Mouse (Mus musculus): ENCODE results near the gene Zfp212. TPM values are rescaled to one million over a fixed set of nuclear protein-coding genes. Genes with fewer than 3 reads are reported as not detected.

Gene Zfp212
- polyA plus RNA-seq, 1 experiment from 2014 or later: 16.5 TPM

GRCm38 (mm10) chr6:47888812-47889383 lies 31.4 kb upstream of the Zfp212 start:
- Histone ChIP-seq H3K27ac (replicated peaks; ENCODE audit: low read depth, low read length) (no peak overlapping the region), H3K27me3 (ENCODE audit: control insufficient read depth, insufficient read depth, low read length) (no peaks in the 10 kb centered on the region), H3K9me3 (ENCODE audit: control insufficient read depth, low read length) (no peaks in the 10 kb centered on the region), H3K4me3 (ENCODE audit: low read depth, low read length) (no peak overlapping the region), H3K4me2 (ENCODE audit: low read depth, severe bottlenecking) (no peak overlapping the region), H3K36me3 (ENCODE audit: control insufficient read depth, insufficient read depth, low read length) (peaks cover 13% of the 10 kb centered on the region; the same call in 1 of the 2 replicates), H3K4me1 (ENCODE audit: control insufficient read depth, insufficient read depth, low read length) (no peaks in the 10 kb centered on the region), H3K9ac (ENCODE audit: low read length) (no peak overlapping the region)
- DNase-seq (ENCODE audit: low spot score): no peak
- WGBS: 89% methylated on average over 8 of the region's 8 CpGs
- no peak for ATAC-seq (ENCODE audit: insufficient number of reproducible peaks, low FRiP score, low TSS enrichment, low read depth)

GRCm38 (mm10) chr6:47899416-47899815 lies 20.9 kb upstream of the Zfp212 start:
- Histone ChIP-seq H3K4me2 (ENCODE audit: low read depth, severe bottlenecking) (no peak overlapping the region), H3K9me3 (ENCODE audit: control insufficient read depth, low read length) (no peaks in the 10 kb centered on the region), H3K4me1 (ENCODE audit: control insufficient read depth, insufficient read depth, low read length) (no peaks in the 10 kb centered on the region), H3K36me3 (ENCODE audit: control insufficient read depth, insufficient read depth, low read length) (peaks cover 9% of the 10 kb centered on the region; the same call in 1 of the 2 replicates), H3K4me3 (ENCODE audit: low read depth, low read length) (no peak overlapping the region), H3K27me3 (ENCODE audit: control insufficient read depth, insufficient read depth, low read length) (peaks cover under 1% of the 10 kb centered on the region; the same call in 1 of the 2 replicates), H3K9ac (ENCODE audit: low read length) (no peak overlapping the region), H3K27ac (replicated peaks; ENCODE audit: low read depth, low read length) (no peak overlapping the region)
- no peak for ATAC-seq (ENCODE audit: insufficient number of reproducible peaks, low FRiP score, low TSS enrichment, low read depth)
- WGBS: 94% methylated on average over 6 of the region's 6 CpGs
- no peak for DNase-seq (ENCODE audit: low spot score)

- Histone ChIP-seq H3K9me3 (ENCODE audit: control insufficient read depth, low read length) (no peaks in the 10 kb centered on the region), H3K27ac (replicated peaks; ENCODE audit: low read depth, low read length) (no peak overlapping the region), H3K9ac (ENCODE audit: low read length) (no peak overlapping the region), H3K4me1 (ENCODE audit: control insufficient read depth, insufficient read depth, low read length) (no peaks in the 10 kb centered on the region), H3K4me2 (ENCODE audit: low read depth, severe bottlenecking) (no peak overlapping the region), H3K27me3 (ENCODE audit: control insufficient read depth, insufficient read depth, low read length) (peaks cover 4% of the 10 kb centered on the region; the same call in 1 of the 2 replicates), H3K4me3 (ENCODE audit: low read depth, low read length) (no peak overlapping the region), H3K36me3 (ENCODE audit: control insufficient read depth, insufficient read depth, low read length) (peaks cover 24% of the 10 kb centered on the region)
- no peak for ATAC-seq (ENCODE audit: insufficient number of reproducible peaks, low FRiP score, low TSS enrichment, low read depth)
- 86% methylated on average over 4 of the region's 4 CpGs for WGBS
- no peak for DNase-seq (ENCODE audit: low spot score)
Measured at GRCm38 (mm10) chr6:47903587-47903986, 16.7 kb upstream of the Zfp212 start.

- no peak overlapping the region for H3K4me3 ChIP-seq (ENCODE audit: low read depth, low read length)
- no peak overlapping the region for H3K4me2 ChIP-seq (ENCODE audit: low read depth, severe bottlenecking)
- no peak for ATAC-seq (ENCODE audit: insufficient number of reproducible peaks, low FRiP score, low TSS enrichment, low read depth)
- no peak overlapping the region for H3K9ac ChIP-seq (ENCODE audit: low read length)
- DNase-seq (ENCODE audit: low spot score): no peak
- peaks cover 4% of the 10 kb centered on the region; the same call in 1 of the 2 replicates for H3K27me3 ChIP-seq (ENCODE audit: control insufficient read depth, insufficient read depth, low read length)
- 28% methylated on average over 19 of the region's 19 CpGs for WGBS
- peaks cover 22% of the 10 kb centered on the region for H3K36me3 ChIP-seq (ENCODE audit: control insufficient read depth, insufficient read depth, low read length)
- no peaks in the 10 kb centered on the region for H3K4me1 ChIP-seq (ENCODE audit: control insufficient read depth, insufficient read depth, low read length)
- H3K27ac ChIP-seq (replicated peaks; ENCODE audit: low read depth, low read length): no peak overlapping the region
- H3K9me3 ChIP-seq (ENCODE audit: control insufficient read depth, low read length): no peaks in the 10 kb centered on the region
Measured at GRCm38 (mm10) chr6:47904361-47904760, 15.9 kb upstream of the Zfp212 start.

GRCm38 (mm10) chr6:47904917-47905695 lies 15.2 kb upstream of the Zfp212 start:
- 51% methylated on average over 44 of the region's 44 CpGs for WGBS
- ATAC-seq (ENCODE audit: insufficient number of reproducible peaks, low FRiP score, low TSS enrichment, low read depth) (no peak), DNase-seq (ENCODE audit: low spot score) (peak; percentile 38)
- Histone ChIP-seq H3K27ac (replicated peaks; ENCODE audit: low read depth, low read length) (no peak overlapping the region), H3K4me2 (ENCODE audit: low read depth, severe bottlenecking) (no peak overlapping the region), H3K4me1 (ENCODE audit: control insufficient read depth, insufficient read depth, low read length) (no peaks in the 10 kb centered on the region), H3K9me3 (ENCODE audit: control insufficient read depth, low read length) (no peaks in the 10 kb centered on the region), H3K4me3 (ENCODE audit: low read depth, low read length) (no peak overlapping the region), H3K36me3 (ENCODE audit: control insufficient read depth, insufficient read depth, low read length) (peaks cover 22% of the 10 kb centered on the region), H3K9ac (ENCODE audit: low read length) (no peak overlapping the region), H3K27me3 (ENCODE audit: control insufficient read depth, insufficient read depth, low read length) (peaks cover 4% of the 10 kb centered on the region; the same call in 1 of the 2 replicates)

GRCm38 (mm10) chr6:47906326-47906725 lies 13.9 kb upstream of the Zfp212 start:
- Histone ChIP-seq H3K4me3 (ENCODE audit: low read depth, low read length) (no peak overlapping the region), H3K27ac (replicated peaks; ENCODE audit: low read depth, low read length) (no peak overlapping the region), H3K4me1 (ENCODE audit: control insufficient read depth, insufficient read depth, low read length) (no peaks in the 10 kb centered on the region), H3K9me3 (ENCODE audit: control insufficient read depth, low read length) (no peaks in the 10 kb centered on the region), H3K27me3 (ENCODE audit: control insufficient read depth, insufficient read depth, low read length) (peaks cover 4% of the 10 kb centered on the region; the same call in 1 of the 2 replicates), H3K4me2 (ENCODE audit: low read depth, severe bottlenecking) (no peak overlapping the region), H3K9ac (ENCODE audit: low read length) (no peak overlapping the region), H3K36me3 (ENCODE audit: control insufficient read depth, insufficient read depth, low read length) (peaks cover 22% of the 10 kb centered on the region)
- DNase-seq (ENCODE audit: low spot score): no peak
- ATAC-seq (ENCODE audit: insufficient number of reproducible peaks, low FRiP score, low TSS enrichment, low read depth): no peak
- WGBS: 94% methylated on average over 5 of the region's 5 CpGs

- Histone ChIP-seq H3K4me3 (ENCODE audit: low read depth, low read length) (no peak overlapping the region), H3K4me2 (ENCODE audit: low read depth, severe bottlenecking) (no peak overlapping the region), H3K36me3 (ENCODE audit: control insufficient read depth, insufficient read depth, low read length) (peaks cover 19% of the 10 kb centered on the region), H3K27ac (replicated peaks; ENCODE audit: low read depth, low read length) (no peak overlapping the region), H3K27me3 (ENCODE audit: control insufficient read depth, insufficient read depth, low read length) (peaks cover 4% of the 10 kb centered on the region; the same call in 1 of the 2 replicates), H3K4me1 (ENCODE audit: control insufficient read depth, insufficient read depth, low read length) (no peaks in the 10 kb centered on the region), H3K9me3 (ENCODE audit: control insufficient read depth, low read length) (no peaks in the 10 kb centered on the region), H3K9ac (ENCODE audit: low read length) (no peak overlapping the region)
- 86% methylated on average over 1 of the region's 1 CpGs for WGBS
- DNase-seq (ENCODE audit: low spot score) (no peak), ATAC-seq (ENCODE audit: insufficient number of reproducible peaks, low FRiP score, low TSS enrichment, low read depth) (no peak)
Measured at GRCm38 (mm10) chr6:47909007-47909406, 11.3 kb upstream of the Zfp212 start.

- Histone ChIP-seq H3K9me3 (ENCODE audit: control insufficient read depth, low read length) (no peaks in the 10 kb centered on the region), H3K27me3 (ENCODE audit: control insufficient read depth, insufficient read depth, low read length) (no peaks in the 10 kb centered on the region), H3K27ac (replicated peaks; ENCODE audit: low read depth, low read length) (no peak overlapping the region), H3K4me2 (ENCODE audit: low read depth, severe bottlenecking) (no peak overlapping the region), H3K36me3 (ENCODE audit: control insufficient read depth, insufficient read depth, low read length) (no peaks in the 10 kb centered on the region; the same call in 1 of the 2 replicates), H3K4me1 (ENCODE audit: control insufficient read depth, insufficient read depth, low read length) (no peaks in the 10 kb centered on the region), H3K4me3 (ENCODE audit: low read depth, low read length) (no peak overlapping the region), H3K9ac (ENCODE audit: low read length) (no peak overlapping the region)
- ATAC-seq (ENCODE audit: insufficient number of reproducible peaks, low FRiP score, low TSS enrichment, low read depth): no peak
- DNase-seq (ENCODE audit: low spot score): no peak
- WGBS: 71% methylated on average over 1 of the region's 1 CpGs
Measured at GRCm38 (mm10) chr6:47911650-47912049, 8.6 kb upstream of the Zfp212 start.
